Mouse (Mus musculus) heart, adult 2 months (tissue): Measurements from ENCODE around the gene Ins2.

Source experiments
- CTCF ChIP-seq: fragments of 200-600 bp; IDR thresholded peaks from 2 replicates; pipeline ENCODE4 v1.8.1; 2022; ENCODE audit warnings: antibody characterized with exemption, mild to moderate bottlenecking, moderate library complexity
- EP300 ChIP-seq: fragments of 200-500 bp; IDR thresholded peaks from 2 replicates; pipeline ENCODE4 v1.6.1; 2011; ENCODE audit warnings: low read depth, low read length, control low read depth; ENCODE audit not compliant: insufficient read depth
- POLR2A ChIP-seq: fragments of 200-500 bp; IDR thresholded peaks from 2 replicates; pipeline ENCODE4 v1.6.1; 2011; ENCODE audit warnings: mild to moderate bottlenecking, low read depth, low read length, control low read depth; ENCODE audit not compliant: insufficient read depth

DNA sequence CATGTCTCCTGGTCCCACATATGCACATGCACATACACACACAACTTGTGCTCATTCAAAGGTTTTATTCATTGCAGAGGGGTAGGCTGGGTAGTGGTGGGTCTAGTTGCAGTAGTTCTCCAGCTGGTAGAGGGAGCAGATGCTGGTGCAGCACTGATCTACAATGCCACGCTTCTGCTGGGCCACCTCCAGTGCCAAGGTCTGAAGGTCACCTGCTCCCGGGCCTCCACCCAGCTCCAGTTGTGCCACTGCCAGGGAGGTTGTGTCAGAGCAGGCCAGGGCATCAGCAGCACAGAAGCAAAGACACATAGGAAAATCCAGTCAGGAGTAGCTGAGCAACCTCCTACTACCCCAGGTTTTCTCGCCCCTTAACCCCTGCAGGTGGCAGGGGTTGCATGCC is 64.6 kb downstream of the Ins2 start:
- TF ChIP-seq CTCF (no peak), EP300 (no peak), POLR2A (no peak)
